Mouse (Mus musculus): ENCODE data around the gene Kif7.

The Kif7 gene

DNA sequence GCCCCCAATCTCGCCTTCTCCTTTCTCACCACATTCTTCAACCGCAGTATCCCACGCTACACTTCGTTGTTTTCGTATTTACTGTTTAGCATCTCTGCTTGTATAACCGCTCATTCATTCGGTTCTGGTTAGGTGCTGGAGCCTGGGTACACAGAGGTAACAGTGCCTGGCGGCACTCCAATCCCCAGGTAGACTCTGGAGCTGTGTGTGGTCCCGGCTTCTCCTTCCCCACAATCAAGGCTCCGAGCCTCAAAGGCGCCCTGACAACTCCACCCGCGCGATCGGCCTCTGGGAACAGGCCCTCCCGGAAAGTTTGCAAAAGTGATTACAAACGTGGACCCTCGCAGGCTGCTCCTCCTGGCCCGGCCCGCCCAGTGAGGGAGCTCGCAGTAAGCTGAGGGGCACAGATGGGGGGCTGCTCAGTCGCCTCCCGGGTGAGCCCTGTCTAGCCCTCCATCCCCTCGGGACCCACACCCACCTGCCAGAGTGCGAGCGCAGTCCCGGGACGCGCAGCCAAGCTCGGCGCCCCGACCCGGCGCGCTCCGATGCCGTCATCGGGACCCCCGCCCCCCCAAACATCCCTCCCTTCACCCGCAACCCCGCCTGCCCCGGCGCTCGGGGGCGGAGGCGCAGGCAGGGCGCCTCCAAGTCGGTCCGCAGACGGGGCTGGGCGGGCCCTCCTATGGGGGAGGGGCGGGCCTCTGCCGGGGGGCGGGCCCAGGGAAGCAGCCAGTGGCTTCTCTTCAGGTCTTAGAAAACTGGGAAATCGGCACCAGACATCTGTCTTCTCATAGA lies at the start of gene Kif7:
Kif7 (minus strand) TSS at position 534 of the 795 bp plus-strand sequence.
- peak; percentile 58 to 74 for DNase-seq (ENCODE audit: low spot score in 2 of 2)

DNA sequence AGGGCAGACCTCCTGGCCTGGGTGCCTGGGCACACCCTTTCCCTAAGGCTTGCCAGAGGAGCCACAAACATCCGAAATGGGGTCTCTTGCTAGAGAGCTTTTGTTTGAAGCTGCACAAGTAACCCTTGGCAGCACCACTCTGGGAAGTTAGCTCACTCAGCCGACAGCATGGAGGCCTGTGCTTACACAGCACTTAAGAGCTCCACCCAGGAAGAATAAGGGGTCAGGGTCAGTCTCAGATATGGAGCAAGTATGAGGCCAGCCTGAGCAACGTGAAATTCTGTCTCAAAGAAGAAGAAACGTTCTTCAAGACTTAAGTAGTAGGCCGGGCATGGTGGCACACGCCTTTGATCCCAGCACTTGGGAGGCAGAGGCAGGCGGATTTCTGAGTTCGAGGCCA lies 46.6 kb upstream of the Kif7 start:
- no peak for DNase-seq (ENCODE audit: low spot score in 2 of 2)

- no peak for DNase-seq (ENCODE audit: low spot score in 2 of 2)
Observed at GRCm38 (mm10) chr7:79761124-79761876, 45.8 kb upstream of the Kif7 start.

DNA sequence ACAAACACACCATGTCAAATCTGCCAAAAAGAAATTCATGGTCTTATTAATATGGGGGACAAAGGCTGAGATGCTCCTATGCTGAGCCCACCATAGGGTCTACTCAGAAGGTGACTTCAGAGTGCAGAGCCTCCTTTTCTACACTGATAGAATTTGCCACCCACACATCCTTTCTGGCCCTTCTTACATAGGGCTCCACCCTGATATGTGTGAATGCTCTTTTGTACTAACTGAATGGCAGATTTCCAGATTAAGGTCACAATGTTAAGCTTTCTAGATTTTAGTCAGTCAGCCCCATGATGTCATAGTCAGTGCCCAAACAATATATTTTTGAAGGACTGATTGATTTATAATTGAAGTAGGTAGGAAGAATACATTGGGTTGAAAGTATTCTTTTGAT lies 44.2 kb upstream of the Kif7 start:
- DNase-seq (ENCODE audit: low spot score in 2 of 2) = no peak

DNA sequence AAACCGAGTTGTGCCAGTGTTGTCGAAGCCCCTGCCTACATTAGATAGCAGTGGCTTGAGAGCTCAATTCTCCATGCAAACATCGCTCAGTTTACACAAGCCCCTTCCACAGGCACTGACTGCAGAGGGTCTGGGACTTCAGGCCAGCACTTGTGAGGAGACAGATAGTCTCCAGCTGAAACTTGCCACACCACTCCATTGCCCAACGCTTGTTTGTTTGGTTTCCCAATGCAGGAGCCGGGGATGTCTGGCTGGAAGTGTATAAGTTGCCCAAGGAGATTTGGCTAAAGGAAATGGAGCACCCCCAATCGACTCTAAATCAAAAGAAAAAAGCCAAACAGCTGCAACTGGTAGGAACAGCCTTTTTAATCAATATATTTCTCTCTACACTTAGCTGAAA lies 42.7 kb upstream of the Kif7 start:
- no peak for DNase-seq (ENCODE audit: low spot score in 2 of 2)

- no peak for DNase-seq (ENCODE audit: low spot score in 2 of 2)
Observed at GRCm38 (mm10) chr7:79756334-79756733, 40.8 kb upstream of the Kif7 start.

DNA sequence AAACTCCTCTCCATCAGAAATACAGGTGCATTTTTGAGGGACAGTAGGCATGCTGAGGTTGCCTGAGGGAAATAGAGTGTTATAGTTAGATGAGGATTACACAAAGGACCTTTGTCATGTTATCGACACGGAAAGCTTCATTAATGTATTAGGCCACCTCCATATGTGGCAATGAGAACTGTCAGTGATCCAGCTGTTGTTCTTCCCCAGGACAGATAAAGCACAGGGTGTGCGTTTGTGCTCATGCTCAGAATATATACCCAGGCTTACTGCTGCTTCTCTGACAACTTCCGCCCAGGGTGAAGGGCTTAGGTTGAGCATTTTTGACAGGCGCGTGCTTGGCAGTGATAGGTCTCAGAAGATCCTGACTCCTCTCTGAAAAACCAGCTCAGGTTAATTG lies 34.0 kb upstream of the Kif7 start:
- DNase-seq (ENCODE audit: low spot score in 2 of 2) = no peak

- DNase-seq (ENCODE audit: low spot score in 2 of 2) = no peak
Observed at GRCm38 (mm10) chr7:79747659-79748058, 32.1 kb upstream of the Kif7 start.

GRCm38 (mm10) chr7:79744585-79744984 lies 29.1 kb upstream of the Kif7 start:
- DNase-seq (ENCODE audit: low spot score in 2 of 2) = no peak

DNA sequence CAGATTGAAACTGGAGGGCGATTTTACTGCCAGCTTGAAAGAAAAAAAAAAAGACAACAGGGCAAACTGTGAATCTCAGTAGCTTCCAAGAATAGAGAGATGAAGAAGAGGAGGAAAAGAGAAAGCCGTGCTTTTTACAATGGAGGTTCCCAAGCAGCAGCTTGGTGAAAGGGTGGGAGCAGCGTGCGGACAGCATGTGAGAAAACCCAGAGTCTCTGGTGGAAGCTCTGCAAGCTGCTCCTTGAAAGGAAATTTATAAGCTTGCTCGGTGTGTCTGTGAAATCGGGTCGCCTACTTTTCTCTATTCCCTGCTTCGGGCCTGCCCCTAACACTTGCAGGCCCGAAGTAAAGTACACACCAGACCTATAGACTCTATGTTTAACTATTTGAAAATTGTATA lies 28.5 kb upstream of the Kif7 start:
- DNase-seq (ENCODE audit: low spot score in 2 of 2) = no peak

GRCm38 (mm10) chr7:79742659-79743536 lies 27.4 kb upstream of the Kif7 start, which contains the start of the genes Pex11a and Wdr93:
Gene Pex11a, minus strand, starts transcription at chr7:79743131.
Gene Wdr93, plus strand, starts transcription at chr7:79743163.
- peak; percentile 73 to 75 for DNase-seq (ENCODE audit: low spot score in 2 of 2)

DNA sequence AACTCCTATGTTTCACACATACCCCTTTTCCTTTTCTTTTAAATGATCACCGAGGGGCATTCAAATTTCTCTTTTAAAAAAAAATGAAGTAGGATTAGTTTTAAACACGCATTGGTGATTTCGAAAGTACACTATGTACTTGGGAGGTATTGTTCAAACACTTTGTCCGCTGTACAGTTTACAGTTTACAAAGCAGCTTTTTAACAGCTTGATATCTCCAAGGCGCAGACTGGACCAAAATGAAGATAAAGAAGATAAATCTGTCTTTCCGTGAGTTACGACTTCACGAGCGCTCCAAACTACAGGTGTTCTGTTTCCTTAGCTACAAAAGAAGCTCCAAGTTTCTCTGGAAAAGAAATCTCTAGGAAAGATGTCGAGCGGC lies 26.7 kb upstream of the Kif7 start:
- no peak for DNase-seq (ENCODE audit: low spot score in 2 of 2)

DNA sequence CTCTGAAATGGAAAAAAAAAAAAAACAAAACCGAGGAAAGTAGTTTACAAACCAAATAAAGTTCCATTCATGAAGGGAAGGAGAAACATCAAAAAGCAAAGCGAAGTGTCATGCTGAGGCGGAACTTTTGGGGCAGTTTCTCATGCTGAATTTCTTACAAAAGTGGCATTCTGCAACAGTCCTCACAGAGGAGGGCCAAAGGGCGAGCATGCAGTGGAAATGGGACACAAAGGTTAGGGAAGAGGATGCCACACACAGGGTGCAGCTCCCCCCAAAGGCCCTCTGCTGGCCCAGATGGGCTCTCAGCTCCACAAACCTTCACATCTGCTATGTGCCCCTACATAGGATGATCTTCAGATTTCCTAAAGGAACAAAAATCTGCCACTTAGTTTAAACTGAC lies 24.8 kb upstream of the Kif7 start:
- DNase-seq (ENCODE audit: low spot score in 2 of 2) = no peak

DNA sequence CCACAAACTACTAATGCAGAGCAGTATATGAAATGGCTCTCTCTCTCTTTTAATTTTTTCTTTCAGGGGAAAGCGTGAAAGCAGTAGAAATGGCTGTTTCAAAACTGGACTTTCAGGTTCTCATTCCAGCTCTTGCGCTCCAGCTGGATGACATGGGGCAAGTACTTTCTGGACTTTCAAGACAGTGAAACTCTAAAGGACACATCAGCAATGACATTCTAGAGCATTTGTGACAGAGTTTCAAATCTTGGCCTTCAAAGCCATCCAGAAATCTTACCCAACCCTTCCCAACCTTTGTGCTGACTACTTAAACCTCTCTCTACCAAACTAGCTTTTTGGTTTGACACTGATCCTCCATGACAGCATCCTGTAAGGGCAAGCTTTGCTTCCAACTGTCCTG lies 23.4 kb upstream of the Kif7 start:
- no peak for DNase-seq (ENCODE audit: low spot score in 2 of 2)

- no peak for DNase-seq (ENCODE audit: low spot score in 2 of 2)
Observed at GRCm38 (mm10) chr7:79736511-79736910, 21.0 kb upstream of the Kif7 start.

DNA sequence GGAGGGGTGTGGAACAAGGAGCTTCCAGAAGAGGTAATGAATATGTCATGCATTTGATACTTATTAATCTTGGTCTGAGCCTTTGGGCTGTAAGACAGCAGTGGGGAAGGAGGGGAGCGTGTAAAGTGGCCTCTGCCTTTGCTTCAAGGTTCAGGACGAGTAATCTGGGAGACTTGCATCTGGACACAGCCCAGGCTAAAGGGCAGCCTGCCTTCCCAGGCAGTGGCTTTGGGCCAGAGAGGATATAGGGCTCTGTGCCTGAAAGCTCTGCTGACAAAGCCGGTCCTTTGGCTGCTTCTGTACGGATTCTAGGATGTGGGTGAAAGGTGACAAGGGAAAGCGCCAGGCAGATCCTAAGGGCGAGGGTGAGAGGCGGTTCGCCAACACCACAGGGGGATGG lies 19.0 kb upstream of the Kif7 start:
- peak in 1 of 2 experiments; percentile 14 for DNase-seq (ENCODE audit: low spot score in 2 of 2)

DNA sequence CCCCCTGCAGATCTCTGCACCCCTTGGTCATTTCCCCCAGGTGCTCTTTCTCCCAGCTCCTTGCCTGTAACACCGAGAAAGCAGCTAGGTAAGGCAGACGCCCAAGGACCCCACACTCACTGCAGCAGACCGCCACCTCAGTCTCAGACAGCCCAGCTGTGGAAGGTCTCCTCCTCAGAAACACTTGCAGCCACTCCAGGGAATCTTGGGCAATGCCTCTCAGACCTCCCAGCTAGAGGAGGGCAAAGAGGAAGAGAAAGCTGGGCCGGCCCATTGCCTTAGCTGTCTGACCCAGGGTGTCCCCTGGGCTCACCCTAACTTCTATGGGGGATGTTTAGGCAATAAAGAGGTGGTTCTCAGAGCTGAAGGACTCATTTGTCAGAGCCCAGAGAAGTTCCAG lies 17.1 kb upstream of the Kif7 start, which contains the start of gene Plin1:
Plin1 (minus strand) TSS at position 282 of the 400 bp plus-strand sequence.
- DNase-seq (ENCODE audit: low spot score in 2 of 2) = no peak

GRCm38 (mm10) chr7:79731438-79731837 lies 15.9 kb upstream of the Kif7 start:
- no peak for DNase-seq (ENCODE audit: low spot score in 2 of 2)

DNA sequence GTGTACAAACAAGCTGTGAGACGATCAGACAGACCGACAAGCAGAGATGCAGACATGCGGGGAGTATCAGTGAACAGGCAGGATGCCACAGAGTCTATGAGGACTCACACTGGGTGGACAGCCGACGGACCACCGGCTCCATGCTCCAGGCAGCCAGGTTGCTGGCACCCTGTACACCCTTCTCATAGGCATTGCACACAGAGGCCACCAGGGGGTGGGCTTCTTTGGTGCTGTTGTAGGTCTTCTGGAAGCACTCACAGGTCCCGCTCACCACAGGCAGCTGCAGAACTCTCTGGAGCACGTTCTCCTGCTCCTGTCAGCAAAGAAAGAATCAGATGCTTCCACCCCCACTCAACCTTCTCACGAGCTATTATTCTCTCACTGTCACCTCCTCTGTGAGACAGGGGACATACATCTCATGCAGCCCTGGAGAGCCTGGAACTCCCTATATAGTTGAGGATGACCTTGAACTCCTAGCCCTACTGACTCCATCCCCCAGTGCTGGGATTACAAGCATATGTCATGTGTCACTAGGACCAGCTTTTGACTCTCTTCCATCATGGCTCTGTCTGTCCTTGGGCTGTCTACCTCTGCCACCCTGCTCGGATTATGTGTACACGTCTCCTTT lies 14.3 kb upstream of the Kif7 start:
- DNase-seq (ENCODE audit: low spot score in 2 of 2) = no peak

GRCm38 (mm10) chr7:79729169-79729568 lies 13.6 kb upstream of the Kif7 start:
- DNase-seq (ENCODE audit: low spot score in 2 of 2) = peak; percentile 56 to 84

DNA sequence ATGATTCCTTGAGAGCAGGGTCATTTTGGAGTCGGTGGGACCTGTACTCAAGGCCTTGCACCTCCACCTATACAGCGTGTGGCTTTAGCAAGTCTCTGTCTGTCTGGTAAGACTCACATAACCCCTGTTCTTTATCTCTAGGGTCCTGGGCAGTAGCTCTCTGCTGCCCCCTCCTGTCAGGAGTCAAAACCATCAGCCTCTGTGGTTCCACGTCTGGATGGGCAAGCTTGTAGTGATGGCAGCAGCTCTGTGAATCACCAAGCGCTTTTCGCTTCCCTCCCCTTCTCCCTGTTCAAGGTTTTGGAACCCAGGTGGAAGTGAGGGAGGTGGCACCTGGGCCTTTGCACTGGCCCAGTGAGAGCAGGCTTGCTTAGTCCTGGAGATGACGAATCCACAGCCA lies 12.7 kb upstream of the Kif7 start:
- peak; percentile 59 to 80 for DNase-seq (ENCODE audit: low spot score in 2 of 2)

DNA sequence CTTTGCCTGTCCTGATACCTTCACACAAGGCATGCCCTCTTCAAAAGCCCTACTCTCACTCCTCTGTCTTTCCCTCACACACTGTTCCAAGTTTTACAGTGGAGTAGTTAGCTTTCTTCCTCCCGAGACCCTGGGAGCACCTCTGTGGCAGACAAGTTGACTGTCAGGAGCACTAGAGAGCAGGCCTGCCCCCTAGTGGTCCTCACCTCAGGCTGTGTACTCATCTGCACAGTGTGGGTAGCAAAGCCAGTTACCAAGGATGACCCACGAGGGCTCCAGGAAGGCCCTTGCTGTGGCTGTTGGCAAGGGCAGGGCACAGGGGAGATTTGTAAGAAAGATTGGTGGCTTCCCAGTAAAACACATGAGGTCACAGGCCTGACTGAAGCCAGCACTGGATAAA lies 11.6 kb upstream of the Kif7 start:
- DNase-seq (ENCODE audit: low spot score in 2 of 2) = peak; percentile 43 to 75
